Mouse (Mus musculus) thymus, postnatal 14 days (tissue): ENCODE measurements around the gene Tlx2.

Experiments used
- DNase-seq: peaks from one replicate; pipeline ENCODE4 v3.0.0; 2021

The Tlx2 gene

DNA sequence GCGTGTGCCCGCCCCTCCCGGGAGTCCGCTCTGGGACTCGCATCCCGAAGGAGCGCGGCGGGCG is at the start of gene Tlx2:
Gene Tlx2, minus strand, starts transcription at position 47 of the 64 bp plus-strand sequence.
- no peak for DNase-seq

DNA sequence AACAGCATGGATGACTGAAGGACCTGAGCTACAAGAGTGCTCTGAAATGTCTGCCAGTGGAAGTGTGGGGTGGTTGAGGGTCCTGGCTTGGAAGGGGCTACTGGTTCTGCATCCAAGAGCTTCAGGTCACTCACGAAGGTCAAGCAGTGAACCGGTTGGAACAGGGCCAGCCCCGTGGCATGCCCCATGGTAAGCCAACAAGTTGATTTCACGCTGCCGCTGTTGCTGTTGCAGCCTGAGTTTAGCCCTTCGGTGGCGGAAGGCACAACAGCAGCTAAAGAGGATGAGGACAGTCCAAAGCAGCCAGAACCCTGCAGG is 49.6 kb upstream of the Tlx2 start:
- no peak for DNase-seq

DNA sequence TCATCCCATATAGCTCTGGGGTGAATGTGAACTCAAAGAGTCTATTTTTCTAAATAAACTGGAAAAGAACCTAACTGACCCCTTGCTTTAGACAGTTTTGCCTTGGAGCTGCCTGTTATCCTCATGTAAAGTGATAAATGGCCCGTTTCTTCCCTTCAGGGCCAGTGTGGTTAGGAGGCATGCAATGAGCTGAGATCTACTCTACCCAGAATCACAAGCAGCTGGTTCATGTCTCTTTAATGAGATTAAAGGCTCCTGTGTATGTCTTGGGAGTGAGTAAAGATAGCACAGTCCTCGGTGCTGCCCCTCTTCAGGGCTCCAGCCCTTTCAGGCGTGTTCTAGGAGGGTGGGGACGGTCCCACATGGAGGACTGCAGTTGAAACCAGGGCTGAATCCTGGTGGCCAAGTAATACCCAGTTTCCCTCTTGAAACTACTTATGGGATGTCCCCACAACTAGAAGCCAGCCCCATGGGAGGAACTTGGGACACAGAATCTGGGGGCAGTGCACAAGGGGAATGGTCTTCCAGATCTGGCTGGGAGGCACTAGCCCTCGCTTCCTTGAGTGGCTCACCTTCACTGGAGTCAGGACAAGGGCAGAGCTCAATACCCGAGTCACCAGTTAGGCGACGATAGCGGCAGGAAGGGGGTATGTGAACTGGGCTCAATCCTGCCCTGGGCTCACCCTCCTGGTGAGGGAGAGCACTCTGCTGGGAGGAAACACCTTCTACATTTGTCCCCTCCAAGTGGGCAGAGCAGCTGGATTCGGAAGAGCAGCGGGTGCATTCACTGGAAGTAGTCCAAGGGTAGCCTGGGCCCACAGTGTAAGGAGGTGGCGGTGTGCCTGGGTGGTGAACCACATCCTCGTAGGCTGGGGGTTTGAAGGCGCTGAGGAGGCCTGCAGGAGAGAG is 49.0 kb upstream of the Tlx2 start:
- DNase-seq, result peak; percentile 38

DNA sequence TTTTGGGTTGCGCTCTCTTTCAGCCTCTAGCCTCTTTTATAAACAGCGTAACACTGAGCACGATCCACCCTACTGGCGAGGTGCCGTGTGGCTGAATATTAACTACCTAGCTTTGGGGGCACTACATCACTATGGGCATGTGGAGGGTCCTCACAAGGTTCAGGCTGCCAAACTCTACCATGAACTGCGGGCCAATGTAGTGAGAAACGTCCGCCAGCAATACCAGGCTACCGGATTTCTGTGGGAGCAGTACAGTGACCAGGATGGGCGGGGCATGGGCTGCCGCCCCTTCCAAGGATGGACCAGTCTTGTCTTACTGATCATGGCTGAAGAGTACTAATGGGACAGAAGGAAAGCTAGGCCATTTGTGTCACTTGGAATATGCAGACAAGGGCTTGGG is 48.3 kb upstream of the Tlx2 start:
- DNase-seq, result no peak

DNA sequence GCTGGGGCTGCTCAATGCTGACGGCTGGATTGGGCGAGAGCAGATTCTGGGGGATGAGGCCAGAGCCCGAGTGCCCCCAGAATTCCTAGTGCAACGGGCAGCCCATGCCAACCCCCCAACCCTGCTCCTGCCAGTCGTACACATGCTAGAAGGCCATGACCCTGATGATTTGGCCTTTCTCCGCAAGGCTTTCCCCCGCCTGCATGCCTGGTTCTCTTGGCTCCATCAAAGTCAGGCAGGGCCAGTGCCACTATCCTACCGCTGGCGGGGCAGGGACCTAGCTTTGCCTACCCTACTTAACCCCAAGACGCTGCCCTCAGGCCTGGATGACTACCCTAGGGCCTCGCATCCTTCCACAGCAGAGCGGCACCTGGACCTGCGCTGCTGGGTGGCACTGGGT is 47.5 kb upstream of the Tlx2 start:
- no peak for DNase-seq

DNA sequence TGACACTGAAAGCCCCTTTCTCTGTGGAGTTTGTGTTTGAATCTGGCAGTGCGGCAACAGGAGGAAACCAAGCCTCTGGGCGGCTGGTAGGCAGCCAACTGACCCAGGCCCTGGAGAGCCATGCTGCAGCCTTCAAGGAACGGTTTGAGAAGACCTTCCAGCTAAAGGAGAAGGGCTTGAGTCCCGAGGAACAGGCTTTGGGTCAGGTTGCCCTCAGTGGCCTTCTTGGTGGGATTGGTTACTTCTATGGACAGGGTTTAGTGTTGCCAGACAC is 47.0 kb upstream of the Tlx2 start:
- no peak for DNase-seq

DNA sequence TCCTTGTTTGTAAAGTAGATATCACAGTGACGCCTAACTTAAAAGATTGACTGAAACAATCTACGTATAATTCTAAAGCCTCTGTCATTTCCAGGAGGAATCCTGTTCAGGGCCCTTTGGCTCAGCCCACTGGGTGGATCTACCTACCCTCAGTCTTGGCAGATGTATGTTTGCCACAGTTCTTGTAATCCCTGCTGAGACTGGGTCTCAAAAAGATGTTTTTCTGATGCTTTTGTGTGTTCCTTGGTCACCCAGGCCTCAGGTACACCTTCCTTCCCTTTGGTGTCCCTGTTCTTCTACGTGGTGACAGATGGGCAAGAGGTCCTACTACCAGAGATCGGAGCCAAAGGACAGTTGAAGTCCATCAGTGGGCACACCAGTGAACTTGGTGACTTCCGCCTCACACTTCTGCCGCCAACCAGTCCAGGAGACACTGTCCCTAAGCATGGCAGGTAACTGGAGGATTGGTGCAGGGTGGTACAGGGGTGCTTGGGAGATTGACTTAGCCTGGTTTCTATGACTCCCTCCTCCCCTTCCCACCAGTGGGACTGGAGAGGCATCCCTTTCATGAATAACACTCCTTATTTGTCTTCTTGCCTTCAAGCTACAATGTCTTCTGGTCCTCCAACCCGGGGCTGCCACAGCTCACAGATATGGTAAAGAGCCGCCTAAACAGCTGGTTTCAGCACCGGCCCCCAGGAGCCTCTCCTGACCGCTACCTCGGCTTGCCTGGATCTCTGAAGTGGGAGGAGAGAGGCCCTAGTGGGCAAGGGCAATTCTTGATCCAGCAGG is 46.5 kb upstream of the Tlx2 start:
- DNase-seq, result no peak

DNA sequence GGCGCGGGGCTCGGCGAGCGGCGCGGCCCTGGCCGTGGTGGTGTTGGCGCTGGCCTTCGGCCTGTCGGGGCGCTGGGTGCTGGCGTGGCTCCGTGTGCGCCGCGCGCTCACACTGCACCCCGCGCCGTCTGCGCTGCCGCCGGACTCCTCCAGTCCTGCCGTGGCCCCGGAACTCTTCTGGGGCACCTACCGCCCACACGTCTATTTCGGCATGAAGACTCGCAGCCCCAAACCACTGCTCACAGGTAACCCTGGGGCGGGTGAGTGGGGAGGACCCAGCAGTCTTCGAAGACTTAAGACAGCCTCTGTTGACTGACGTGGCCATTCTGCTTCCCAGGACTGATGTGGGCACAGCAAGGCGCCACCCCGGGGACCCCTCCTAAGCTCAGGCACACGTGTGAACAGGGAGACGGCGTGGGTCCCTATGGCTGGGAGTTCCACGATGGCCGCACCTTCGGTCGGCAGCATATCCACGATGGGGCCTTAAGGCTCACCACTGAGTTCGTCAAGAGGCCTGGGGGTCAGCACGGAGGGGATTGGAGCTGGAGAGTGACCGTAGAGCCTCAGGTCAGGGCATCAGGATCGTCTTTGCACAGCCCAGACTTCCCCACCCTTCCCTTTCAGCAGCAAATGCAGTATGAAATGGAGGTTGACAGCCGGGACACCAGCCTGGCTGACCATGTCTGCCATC is 45.7 kb upstream of the Tlx2 start:
- peak; percentile 52 for DNase-seq

DNA sequence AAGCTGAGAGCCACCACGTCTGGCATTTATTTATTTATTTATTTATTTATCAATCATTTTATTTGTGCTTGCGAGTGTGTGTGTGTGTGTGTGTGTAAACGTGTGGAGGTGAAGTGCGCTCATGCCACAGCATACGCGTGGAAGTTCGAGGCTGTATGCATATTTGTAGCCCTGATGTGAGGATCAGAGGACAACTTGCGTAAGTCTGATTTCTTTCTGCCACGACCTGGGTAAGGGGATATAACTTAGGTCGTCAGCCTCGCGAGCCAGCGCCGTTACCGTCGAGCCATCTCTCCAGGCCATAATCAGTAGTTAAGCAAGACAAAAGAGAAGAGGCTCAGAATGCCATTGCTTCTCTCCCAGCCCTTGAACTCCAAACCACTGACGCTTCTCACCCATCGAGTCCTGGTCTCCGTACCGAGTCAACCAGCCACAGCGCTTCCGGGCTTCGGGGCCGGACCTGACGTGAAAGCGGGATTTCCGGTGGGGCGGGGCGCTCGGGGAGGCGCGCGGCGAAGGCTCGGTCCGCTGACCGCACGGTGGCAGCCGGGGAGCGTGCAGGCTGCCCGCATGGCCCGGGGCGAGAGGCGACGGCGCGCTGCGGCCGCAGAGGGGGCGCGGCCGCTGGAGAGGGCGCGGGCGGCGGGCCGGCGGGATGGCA is 45.0 kb upstream of the Tlx2 start, which contains the start of gene Mogs:
Gene Mogs, plus strand, starts transcription at position 486 of the 661 bp plus-strand sequence.
- peak; percentile 95 for DNase-seq

DNA sequence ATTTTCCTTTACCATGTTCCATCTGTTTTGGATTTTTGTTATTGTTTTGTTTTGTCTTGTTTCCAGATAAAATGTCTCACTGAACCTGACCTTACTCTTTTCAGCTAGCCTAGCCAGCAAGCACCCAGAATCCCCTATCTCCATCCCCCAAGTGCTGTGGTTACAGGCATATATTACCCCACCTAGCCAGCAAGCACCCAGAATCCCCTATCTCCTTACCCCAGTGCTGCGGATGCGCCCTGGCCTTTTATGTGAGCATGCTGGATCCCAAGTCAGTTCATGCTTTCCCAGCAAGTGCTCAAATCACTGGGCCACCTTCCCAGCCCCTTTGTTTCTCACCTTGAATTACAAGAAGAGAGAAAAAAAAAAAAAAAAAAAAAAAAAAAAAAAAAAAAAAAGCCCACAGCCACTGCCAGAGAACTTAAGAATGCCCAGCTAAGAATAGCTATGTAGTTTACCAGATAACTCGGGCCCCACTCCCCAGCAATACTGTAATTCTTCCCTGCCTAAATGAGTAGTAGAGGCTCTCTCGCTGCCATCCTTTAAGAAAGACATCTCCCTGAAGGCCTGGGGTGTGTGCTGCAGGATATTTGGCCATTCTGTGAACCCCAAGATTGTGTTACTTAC is 41.5 kb upstream of the Tlx2 start:
- DNase-seq, result no peak

DNA sequence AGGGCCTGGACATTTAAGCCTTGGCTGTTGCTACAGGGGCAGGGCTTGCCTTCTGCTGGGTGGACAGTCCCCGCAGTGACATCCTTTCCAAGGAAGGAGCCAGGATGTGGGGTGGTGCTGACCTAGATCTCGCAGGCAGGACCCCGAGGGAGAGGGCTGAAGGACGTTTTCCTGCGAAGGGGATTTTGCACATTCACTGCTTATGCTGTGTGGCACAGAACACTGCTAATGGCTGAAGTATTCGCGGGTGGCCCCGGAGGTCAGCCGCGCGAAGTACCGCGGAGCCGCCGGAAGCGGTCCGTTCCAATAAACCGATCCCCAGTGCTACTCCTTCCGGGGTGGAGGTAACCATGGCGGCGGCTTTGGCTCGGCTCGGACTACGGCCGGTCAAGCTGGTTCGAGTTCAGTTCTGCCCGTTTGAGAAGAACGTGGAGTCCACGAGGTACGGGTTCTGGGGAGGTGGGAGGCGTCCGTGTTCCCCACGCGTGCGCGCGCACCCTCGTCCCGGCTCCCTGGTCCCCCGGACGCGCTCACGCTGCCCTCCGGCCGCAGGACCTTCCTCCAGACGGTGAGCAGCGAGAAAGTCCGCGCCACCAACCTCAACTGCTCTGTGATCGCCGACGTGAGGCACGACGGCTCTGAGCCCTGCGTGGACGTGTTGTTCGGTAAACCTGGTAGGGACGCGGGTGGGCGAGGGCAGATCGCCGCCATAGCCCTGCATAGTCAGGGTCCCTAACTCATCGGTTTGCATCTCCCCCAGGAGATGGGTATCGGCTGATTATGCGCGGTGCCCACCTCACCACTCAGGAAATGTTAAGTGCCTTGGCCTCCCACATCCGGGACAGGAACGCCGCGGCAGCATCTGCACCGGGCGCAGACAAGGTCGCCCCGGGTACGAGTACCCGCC is 38.9 kb upstream of the Tlx2 start, which contains the start of gene Mrpl53:
Gene Mrpl53, plus strand, starts transcription at position 279 of the 907 bp plus-strand sequence.
- DNase-seq, result peak; percentile 77

DNA sequence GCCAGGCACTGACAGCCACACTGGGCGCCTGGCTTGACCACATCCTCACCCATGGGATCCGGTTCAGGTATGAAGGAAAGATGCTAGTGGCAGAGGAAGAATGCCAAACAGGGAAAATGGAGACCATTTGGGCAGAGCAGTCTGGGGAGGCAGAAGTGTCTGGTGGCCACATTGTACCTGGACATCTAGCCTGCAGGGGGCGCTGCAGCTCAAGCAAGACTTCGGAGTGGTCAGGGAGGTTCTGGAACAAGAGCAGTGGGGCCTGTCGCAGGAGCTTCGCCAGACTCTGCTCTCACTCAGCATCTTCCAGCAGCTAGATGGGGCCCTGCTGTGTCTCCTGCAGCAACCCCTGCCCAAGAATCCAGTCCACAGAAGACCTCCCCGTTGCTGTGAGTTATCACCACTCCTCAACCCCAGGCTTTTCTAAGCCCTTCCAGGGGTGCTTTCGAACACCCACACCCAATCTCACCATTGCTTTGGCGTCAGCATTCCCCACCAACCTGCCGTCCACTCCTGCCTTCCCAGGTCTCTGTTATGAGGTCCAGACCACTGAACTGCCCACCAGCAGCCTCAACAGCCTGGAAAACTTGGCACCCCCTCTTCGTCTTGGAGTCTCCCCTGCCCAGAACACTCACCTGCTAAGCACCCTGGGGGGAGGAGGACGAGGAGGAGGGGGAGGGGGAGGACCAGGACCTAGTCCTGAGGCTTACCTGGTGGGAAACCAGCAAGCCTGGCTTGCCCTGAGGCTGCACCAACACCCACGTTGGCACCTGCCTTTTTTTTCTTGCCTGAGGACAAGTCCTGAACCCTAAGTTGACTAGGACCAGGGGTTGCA is 37.7 kb upstream of the Tlx2 start:
- peak; percentile 87 for DNase-seq

DNA sequence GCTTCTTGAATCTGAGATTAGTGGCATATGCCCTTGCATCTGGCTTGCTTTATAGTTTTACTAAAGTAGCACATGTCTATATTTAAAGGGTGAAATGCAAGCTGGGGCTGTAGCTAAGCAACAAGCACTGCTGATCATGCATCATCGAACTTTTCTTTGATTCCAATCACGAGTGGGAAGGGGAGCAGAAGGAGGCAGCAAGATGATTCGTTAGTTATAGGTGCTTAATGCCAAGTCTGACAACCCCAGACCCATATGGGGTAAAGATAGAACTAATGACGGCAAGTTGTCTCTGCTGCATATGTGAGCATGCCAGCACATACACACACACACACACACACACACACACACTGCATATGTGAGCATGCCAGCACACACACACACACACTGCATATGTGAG is 34.1 kb upstream of the Tlx2 start:
- DNase-seq, result no peak

DNA sequence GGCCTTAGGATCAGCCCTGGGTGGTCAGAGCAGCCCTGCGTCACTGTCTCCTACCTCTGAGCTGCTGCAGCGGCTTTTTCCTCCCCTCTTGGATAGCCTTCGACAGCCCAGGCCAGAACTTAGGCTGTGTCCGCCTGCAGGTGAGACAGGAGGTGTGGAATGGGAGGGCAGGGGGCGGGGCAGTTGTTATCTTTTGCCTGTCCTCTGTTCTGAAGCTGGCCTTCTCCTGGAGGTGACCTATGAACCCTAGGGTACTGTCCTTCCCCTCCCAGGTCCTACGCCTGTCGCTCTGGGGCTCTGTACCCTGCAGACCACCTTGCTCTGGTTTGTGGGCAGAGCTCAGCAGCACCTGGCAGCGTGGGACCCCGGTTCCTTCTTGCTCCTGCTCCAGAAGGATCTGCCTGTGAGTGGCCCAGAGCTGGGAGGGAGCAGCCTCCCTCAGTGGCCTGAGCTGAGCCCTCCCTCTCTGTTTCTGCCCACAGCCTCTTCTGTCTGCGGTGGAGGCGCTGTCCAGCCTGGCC is 33.1 kb upstream of the Tlx2 start:
- DNase-seq, result no peak

DNA sequence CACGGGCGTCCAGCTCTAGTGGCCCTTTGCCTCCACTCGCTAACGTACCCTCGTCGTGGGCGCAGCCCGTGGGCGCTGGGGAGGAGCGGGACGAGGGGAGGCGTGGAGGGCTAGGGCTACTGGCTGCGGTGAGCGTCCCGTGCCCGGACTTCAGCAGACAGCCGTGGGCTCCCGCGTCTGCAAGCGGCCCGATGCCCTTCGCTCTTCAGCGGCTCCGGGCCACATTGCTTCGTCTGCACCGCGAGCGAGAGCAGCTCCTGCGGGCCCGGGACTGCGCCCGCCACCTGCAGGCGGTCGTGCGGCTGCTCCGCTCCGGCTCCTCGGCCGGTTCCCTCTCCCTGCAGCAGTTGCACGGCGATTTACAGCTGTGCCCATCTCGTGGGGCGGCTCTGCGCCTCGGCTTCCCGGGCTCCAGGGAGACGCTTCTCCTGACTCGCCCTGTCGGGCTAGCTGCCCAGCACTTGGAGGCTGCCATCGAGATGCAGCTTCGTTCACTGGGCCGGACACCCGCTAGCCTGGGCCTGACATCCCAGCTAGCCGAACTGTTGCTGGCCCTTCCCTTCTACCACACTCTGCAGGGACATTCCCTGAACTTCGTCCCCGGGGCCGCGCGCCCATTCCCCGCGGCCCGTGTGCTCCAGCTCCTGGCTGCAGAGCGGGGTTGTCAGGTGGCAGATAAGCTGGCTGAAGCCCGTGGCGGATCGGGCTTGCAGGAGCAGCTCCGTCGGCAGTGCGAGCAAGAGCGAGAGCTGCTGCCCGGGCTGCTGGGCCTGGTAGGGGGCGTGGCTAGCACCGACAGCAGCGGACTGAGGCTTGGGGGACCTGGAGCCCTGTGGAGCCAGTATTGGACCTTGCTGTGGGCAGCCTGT is 31.8 kb upstream of the Tlx2 start:
- DNase-seq, result peak; percentile 86

DNA sequence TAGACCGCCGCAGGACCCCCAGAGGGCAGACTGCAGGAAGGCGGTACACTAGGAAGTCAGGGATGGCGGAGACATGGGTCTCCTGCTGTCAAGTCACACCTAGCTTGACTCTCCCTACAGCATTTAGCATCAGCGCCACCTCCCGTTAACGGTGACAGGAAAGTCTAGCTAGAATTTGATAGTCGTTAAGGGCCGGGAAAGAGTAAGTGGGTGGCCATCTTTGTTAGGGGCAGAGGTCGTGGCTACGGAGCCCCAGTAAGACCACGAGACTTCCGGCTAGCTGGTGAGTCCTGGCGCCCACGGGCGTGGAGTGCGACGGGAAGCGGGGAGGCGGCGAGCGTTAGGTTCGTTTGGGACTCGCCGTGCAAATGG is 31.2 kb upstream of the Tlx2 start, which contains the start of the genes Ccdc142 and Gm42688:
Gene Ccdc142, plus strand, starts transcription at position 286 of the 372 bp plus-strand sequence.
Gene Gm42688, plus strand, starts transcription at position 302 of the 372 bp plus-strand sequence.
- DNase-seq, result peak; percentile 95

DNA sequence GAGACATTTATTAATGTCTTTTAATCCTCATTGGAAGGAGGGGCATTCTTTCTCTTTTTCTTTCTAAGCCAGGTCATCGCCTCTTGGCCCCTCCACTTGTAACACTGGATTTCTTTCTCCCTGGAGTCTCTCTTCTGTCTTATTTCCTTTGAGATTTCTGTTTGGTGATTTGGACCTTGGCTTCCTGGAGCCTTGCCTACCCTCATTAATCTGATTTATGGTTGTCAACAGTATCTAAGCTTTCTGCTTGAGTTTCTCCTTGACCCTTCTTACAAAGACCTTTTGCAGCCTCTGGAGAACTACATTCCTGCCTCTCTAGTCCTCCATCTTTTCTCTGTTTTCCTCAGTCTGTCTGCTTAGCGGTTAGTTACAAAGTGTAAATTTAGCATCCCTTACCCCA is 28.3 kb upstream of the Tlx2 start:
- no peak for DNase-seq

DNA sequence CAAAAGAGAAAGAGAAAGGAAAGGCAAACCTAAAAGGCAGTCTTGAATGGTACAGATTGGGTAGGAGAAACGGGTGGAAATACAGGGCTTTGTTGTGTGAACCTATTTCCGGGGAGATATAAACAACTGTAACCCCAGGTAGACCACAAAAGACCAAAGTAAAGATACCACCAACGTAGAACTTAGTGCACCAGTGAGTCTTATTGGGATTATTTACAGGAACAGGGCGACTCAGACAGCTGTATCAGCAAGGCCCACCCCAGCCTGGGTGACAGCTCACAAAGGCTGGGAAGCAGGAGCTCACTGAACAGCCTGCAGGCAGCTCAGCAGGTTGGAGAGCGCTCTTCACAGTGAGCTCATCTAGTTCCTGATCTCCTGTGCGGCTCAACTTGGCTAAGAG is 25.9 kb upstream of the Tlx2 start:
- DNase-seq, result peak; percentile 59

DNA sequence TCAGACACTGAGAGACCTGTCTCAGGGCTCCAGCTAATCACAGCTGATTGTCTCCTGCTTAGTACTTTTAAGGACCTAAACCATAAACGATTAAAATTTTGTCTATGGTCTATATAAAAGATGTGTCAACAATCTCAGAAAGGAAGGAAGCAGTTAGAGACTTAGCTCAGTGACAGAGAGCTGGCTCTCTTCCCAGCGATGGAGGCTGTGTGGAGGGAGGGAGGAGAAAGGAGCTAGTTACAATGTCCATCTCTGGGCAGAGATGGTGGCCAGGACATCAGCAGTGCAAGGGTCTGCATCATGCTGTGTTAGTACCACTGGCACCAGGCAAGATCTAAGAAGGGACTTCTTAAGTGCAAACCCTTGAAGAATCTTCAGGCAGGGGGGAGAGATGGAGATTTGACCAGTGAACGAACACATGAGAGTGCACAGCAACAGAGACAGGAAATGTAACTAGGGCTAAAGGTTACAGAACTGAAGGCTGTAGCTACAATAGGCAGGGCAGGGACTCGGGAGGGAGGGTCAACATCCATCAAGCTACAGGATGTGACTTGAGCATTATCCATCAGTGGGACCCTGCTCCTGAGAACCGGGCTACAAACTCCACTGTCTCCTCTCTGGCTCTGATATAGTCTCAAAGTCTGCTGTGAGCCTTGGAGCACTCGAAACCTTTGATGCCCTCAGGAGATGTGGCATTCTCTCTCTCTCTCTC is 22.5 kb upstream of the Tlx2 start:
- no peak for DNase-seq
